Mouse (Mus musculus) neural tube, embryonic 12.5 days (tissue): ENCODE data around the gene Cphx1. TPM values are rescaled to one million over a fixed set of nuclear protein-coding genes. Genes with fewer than 3 reads are reported as not detected.
"Not testable (repeated sequence)": the region's sequence is repeated elsewhere in the genome, so short reads cannot be mapped to it uniquely, and the experiment has no call there.

ENCODE experiments used
- ATAC-seq: fragments of 200-750 bp; cut with Nextera tagmentation; 2 replicates; pipeline ENCODE4 v1.8.0; 2017; ENCODE audit warnings: low read depth, mild to moderate bottlenecking, moderate TSS enrichment, moderate library complexity; ENCODE audit not compliant: low FRiP score
- H3K27ac ChIP-seq: fragments of 300-500 bp; sonication (generic); 2 replicates; pipeline ENCODE4 v1.5.1; 2016
- H3K27me3 ChIP-seq: fragments of 300-500 bp; sonication (generic); replicated peaks from 2 replicates; pipeline ENCODE4 v1.6.1; 2016; ENCODE audit warnings: mild to moderate bottlenecking
- H3K36me3 ChIP-seq: fragments of 300-500 bp; sonication (generic); 2 replicates; pipeline ENCODE4 v1.6.1; 2016; ENCODE audit warnings: mild to moderate bottlenecking
- H3K4me1 ChIP-seq: fragments of 300-500 bp; sonication (generic); 2 replicates; pipeline ENCODE4 v1.6.1; 2016
- H3K4me2 ChIP-seq: fragments of 300-500 bp; sonication (generic); replicated peaks from 2 replicates; pipeline ENCODE4 v1.6.1; 2016; ENCODE audit warnings: mild to moderate bottlenecking
- H3K4me3 ChIP-seq: fragments of 300-500 bp; sonication (generic); 2 replicates; pipeline ENCODE4 v1.5.1; 2016
- H3K9ac ChIP-seq: fragments of 300-500 bp; sonication (generic); 2 replicates; pipeline ENCODE4 v1.6.1; 2016; ENCODE audit warnings: mild to moderate bottlenecking
- H3K9me3 ChIP-seq: fragments of 300-500 bp; sonication (generic); 2 replicates; pipeline ENCODE4 v1.6.1; 2016; ENCODE audit warnings: mild to moderate bottlenecking
- WGBS: fragments of 180-500 bp; shearing (Covaris S2); methylation state at CpG from one replicate; pipeline ENCODE4 v1.1.7; 2016; 5-methylcytosine and 5-hydroxymethylcytosine counted together
- polyA plus RNA-seq: library from polyadenylated mRNA; unstranded; fragments of >200 nt; fragmentation: Nextera tagmentation; extraction: Ambion mirVana; gene quantifications from 2 replicates; pipeline ENCODE4 v1.2.1, GENCODE M21; 2016

The Cphx1 gene
- polyA plus RNA-seq, 1 experiment from 2014 or later: not detected

GRCm38 (mm10) chr14:25978371-25979241 lies 40.5 kb downstream of the Cphx1 start, which contains the start of gene Duxbl1:
Duxbl1 (plus strand) TSS chr14:25978577.
- H3K9ac ChIP-seq, H3K36me3 ChIP-seq, H3K9me3 ChIP-seq, H3K27me3 ChIP-seq, H3K4me1 ChIP-seq, H3K4me2 ChIP-seq: not testable (repeated sequence)
- peak; percentile 85 for ATAC-seq
- H3K4me3 ChIP-seq: peak within 1 kb of the TSS; percentile 18; the same call in 1 of the 2 replicates
- no CpG with 5 or more reads among the region's 25 CpGs for WGBS
- H3K27ac ChIP-seq: peak within 1 kb of the TSS; percentile 77

- not testable (repeated sequence) for H3K4me2 ChIP-seq
Observed at GRCm38 (mm10) chr14:25979242-25979941, 41.3 kb downstream of the Cphx1 start.

GRCm38 (mm10) chr14:25981880-25982279 lies 43.8 kb downstream of the Cphx1 start:
- not testable (repeated sequence) for H3K36me3 ChIP-seq
- 87% methylated on average over 8 of the region's 9 CpGs for WGBS

More at GRCm38 (mm10) chr14:25979242-25979941, 41.3 kb downstream of the Cphx1 start:
- H3K9me3 ChIP-seq, H3K9ac ChIP-seq, H3K36me3 ChIP-seq, H3K27me3 ChIP-seq, H3K4me1 ChIP-seq: not testable (repeated sequence)
- 2% methylated on average over 7 of the region's 13 CpGs for WGBS
- Histone ChIP-seq H3K27ac (peak overlapping the region; percentile 77), H3K4me3 (peak overlapping the region; percentile 18; the same call in 1 of the 2 replicates)
- peak; percentile 51 for ATAC-seq

More at GRCm38 (mm10) chr14:25981880-25982279, 43.8 kb downstream of the Cphx1 start:
- not testable (repeated sequence) for H3K9me3 ChIP-seq, H3K27ac ChIP-seq, ATAC-seq, H3K4me3 ChIP-seq, H3K27me3 ChIP-seq, H3K9ac ChIP-seq, H3K4me1 ChIP-seq, H3K4me2 ChIP-seq

Other genes starting within 250 kb of the Cphx1 start
- gene Ppif, start 244.2 kb upstream of the Cphx1 start, polyA plus RNA-seq: 23.9 and 24.7 TPM in 2 replicates
- gene Zcchc24, start 169.3 kb upstream of the Cphx1 start, polyA plus RNA-seq: 21.5 and 22.2 TPM in 2 replicates
- gene Anxa11, start 96.1 kb upstream of the Cphx1 start, polyA plus RNA-seq: 3.1 and 3.6 TPM in 2 replicates
- gene Plac9a, start 35.2 kb upstream of the Cphx1 start, polyA plus RNA-seq: not detected in 2 replicates
- gene Tmem254a, start 10.6 kb upstream of the Cphx1 start, polyA plus RNA-seq: 2.1 and 3.2 TPM in 2 replicates
- 5.4 and 6.1 TPM in 2 replicates for gene Duxbl1, start 40.3 kb downstream of the Cphx1 start, polyA plus RNA-seq
- 0.64 and 2.6 TPM in 2 replicates for gene Gm9780, start 104.4 kb downstream of the Cphx1 start, polyA plus RNA-seq
- gene Tmem254c, start 129.1 kb downstream of the Cphx1 start, polyA plus RNA-seq: 17.6 and 19.4 TPM in 2 replicates
- not detected in 2 replicates for gene Cphx2, start 143.2 kb downstream of the Cphx1 start, polyA plus RNA-seq
- gene Cphx3, start 144.0 kb downstream of the Cphx1 start, polyA plus RNA-seq: not detected in 2 replicates
- 1.6 and 4.7 TPM in 2 replicates for gene Duxbl2, start 180.0 kb downstream of the Cphx1 start, polyA plus RNA-seq
- gene Plac9b, start 244.2 kb downstream of the Cphx1 start, polyA plus RNA-seq: 1.1 and 2.4 TPM in 2 replicates